8 mouse cellular contexts compared by ENCODE assay signal in the genomic region with DNA sequence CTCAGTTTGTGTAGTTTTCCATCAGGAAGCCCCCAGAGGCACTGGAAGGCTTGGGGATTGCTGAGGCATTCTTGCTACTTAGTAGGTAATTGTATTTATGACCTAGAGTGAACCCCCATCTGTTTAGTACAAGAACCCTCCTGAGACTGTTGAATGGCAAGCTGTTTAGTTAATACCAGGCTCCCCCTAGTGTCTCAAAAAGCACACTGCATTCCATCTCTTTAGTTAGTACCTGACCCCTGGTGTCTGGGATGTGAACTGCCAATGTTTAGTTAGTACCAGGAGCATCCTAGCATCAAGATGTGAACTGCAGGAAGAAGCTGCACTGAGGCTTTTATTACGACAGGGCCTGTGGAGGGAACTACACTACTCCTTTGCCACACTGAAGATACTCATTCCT. TPM values are rescaled to one million over a fixed set of nuclear protein-coding genes. Genes with fewer than 3 reads are reported as not detected.
DNase-seq lines count a peak whose midpoint lies in the region; ATAC-seq and TF ChIP-seq lines count a peak whose summit lies in the region.

No protein-coding gene starts in this region.

- H3K4me2 ChIP-seq in limb, embryonic 12.5 days: no peak overlapping the region

- intact Hi-C loops in gastrocnemius, adult 2 months (cut with DNase I): loop anchor here (1.0 kb wide), 2 partner anchors 181 to 775 kb away; no protein-coding TSS in a partner anchor

- H3K4me3 ChIP-seq in gastrocnemius, adult 2 months: no peak overlapping the region
- H3K4me3 ChIP-seq in kidney, adult 2 months (ENCODE audit: insufficient read depth, low read depth, low read length): no peak overlapping the region
- H3K4me3 ChIP-seq in limb, embryonic 12.5 days (replicated peaks): no peak overlapping the region

- DNase-seq in urinary bladder, adult 18-20 months (ENCODE audit: low spot score in 2 of 2): peak; percentile 27 to 42
- no peak for DNase-seq in urinary bladder, postnatal 10 days (ENCODE audit: low spot score)
- peak; percentile 62 to 84 for DNase-seq in cerebellum, postnatal 25 days
- DNase-seq in gastrocnemius, adult 2 months: peak; percentile 60
- peak; percentile 91 for DNase-seq in kidney, adult 2 months
- DNase-seq in natural killer cell, adult 2 months (ENCODE audit: low spot score in 2 of 2): peak; percentile 74 to 83
- peak; percentile 89 for DNase-seq in splenic B cell, adult 2 months (ENCODE audit: low read depth, low spot score)

- ATAC-seq in limb, embryonic 12.5 days (ENCODE audit: insufficient number of reproducible peaks, insufficient read depth, low FRiP score, low TSS enrichment, low read depth): peak; percentile 59; the same call in 1 of the 2 replicates

- H3K4me1 ChIP-seq in kidney, adult 2 months (ENCODE audit: control insufficient read depth, insufficient read depth, low read length): no peaks in the 10 kb centered on the region; the same call in 1 of the 2 replicates
- H3K4me1 ChIP-seq in limb, embryonic 12.5 days (replicated peaks): no peaks in the 10 kb centered on the region

- H3K9ac ChIP-seq in limb, embryonic 12.5 days (replicated peaks): no peak overlapping the region

- WGBS in kidney, adult 2 months: 23% methylated on average over 1 of the region's 1 CpGs
- 33% methylated on average over 1 of the region's 1 CpGs for WGBS in limb, embryonic 12.5 days

- no peaks in the 10 kb centered on the region for H3K9me3 ChIP-seq in limb, embryonic 12.5 days

- peaks cover 6% of the 10 kb centered on the region for H3K36me3 ChIP-seq in kidney, adult 2 months (ENCODE audit: control insufficient read depth, insufficient read depth, low read length)
- H3K36me3 ChIP-seq in limb, embryonic 12.5 days: no peaks in the 10 kb centered on the region
- no peaks in the 10 kb centered on the region for H3K36me3 ChIP-seq in splenic B cell, adult 2 months (ENCODE audit: control insufficient read depth, insufficient read depth, low read length, poor library complexity, severe bottlenecking)

- no peak overlapping the region for H3K27ac ChIP-seq in gastrocnemius, adult 2 months
- H3K27ac ChIP-seq in kidney, adult 2 months (ENCODE audit: insufficient read depth, low read depth, low read length): no peak overlapping the region
- no peak overlapping the region for H3K27ac ChIP-seq in limb, embryonic 12.5 days

- peak; percentile 99 for TF ChIP-seq CTCF in gastrocnemius, adult 2 months (IDR thresholded peaks at IDR 0.05)
- peak; percentile 57 for TF ChIP-seq CTCF in kidney, adult 2 months (conservative IDR thresholded peaks at IDR 0.05; ENCODE audit: insufficient read depth, insufficient read length, low read depth, low read length)

- no peaks in the 10 kb centered on the region for H3K27me3 ChIP-seq in kidney, adult 2 months (replicated peaks; ENCODE audit: control insufficient read depth, insufficient read depth, low read length)
- H3K27me3 ChIP-seq in limb, embryonic 12.5 days: no peaks in the 10 kb centered on the region
- no peaks in the 10 kb centered on the region for H3K27me3 ChIP-seq in splenic B cell, adult 2 months (ENCODE audit: control insufficient read depth, insufficient read depth, low read length, poor library complexity, severe bottlenecking)

- no peak for TF ChIP-seq POLR2A in kidney, adult 2 months (IDR thresholded peaks at IDR 0.05; ENCODE audit: low read depth, low read length)

RNA-seq across cellular contexts. Expression of a gene that starts 30.5 kb away (rescaled TPM):
- under 1 TPM; 0.26 to 0.70 TPM for total RNA-seq in gastrocnemius, adult 2 months (2021)
- polyA plus RNA-seq in kidney, adult 2 months (2012; rRNA removed): 4.5 and 5.4 TPM in 2 replicates
- polyA plus RNA-seq in limb, embryonic 12.5 days (2016; fragmentation: Nextera tagmentation; extraction: Ambion mirVana): 44.2 and 46.5 TPM in 2 replicates
